Comparison of ENCODE assay signal across 12 mouse cellular contexts in the genomic region with DNA sequence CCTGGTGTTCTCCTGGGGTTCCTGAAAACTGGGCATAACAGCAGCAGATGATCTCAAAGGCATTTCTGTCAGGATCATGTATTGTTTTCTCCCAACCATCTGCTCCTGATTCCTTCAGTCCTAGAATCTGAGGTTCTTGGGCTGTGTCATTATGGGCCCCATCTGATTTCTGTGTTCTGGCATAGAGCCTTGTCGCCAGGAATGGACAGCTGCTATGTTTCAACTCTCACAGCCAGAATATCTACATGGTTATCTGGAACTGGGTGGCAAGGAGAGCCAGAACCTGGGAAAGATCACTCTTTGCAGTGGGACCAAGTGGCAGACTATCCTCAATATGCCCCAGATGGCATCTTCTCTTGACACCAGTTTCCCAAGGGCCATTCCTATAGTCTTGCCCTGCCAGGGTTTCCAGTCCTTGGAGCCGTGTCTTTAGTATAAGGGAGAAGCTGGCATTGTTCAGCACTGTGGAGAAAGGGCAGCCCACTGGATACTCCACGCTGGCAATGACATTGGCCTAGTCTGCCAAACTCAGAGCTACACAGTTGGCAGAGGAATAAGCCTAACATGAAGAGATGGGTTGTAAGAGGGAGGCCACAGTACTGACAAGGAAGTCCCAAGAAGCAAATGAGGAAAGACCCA. TPM values are rescaled to one million over a fixed set of nuclear protein-coding genes. Genes with fewer than 3 reads are reported as not detected.
DNase-seq lines count a peak whose midpoint lies in the region; ATAC-seq and TF ChIP-seq lines count a peak whose summit lies in the region.
"Had no signal": no experiment of that assay in that cellular context is flagged by ENCODE, and none has a peak within 500 bp of the region (broad histone marks: within the 10 kb centered on the region; RNA-seq: fewer than 3 reads in every experiment).

No protein-coding gene starts in this region.

- no peaks in the 10 kb centered on the region for H3K9me3 ChIP-seq in liver, embryonic 14.5 days (ENCODE audit: control insufficient read depth, low read length)
- no peaks in the 10 kb centered on the region for H3K9me3 ChIP-seq in liver, postnatal 0 days (ENCODE audit: low read length)
- H3K9me3 ChIP-seq: liver, embryonic 13.5 days had no signal

- no peak overlapping the region for H3K4me2 ChIP-seq in liver, embryonic 14.5 days (ENCODE audit: low read depth)
- H3K4me2 ChIP-seq in liver, postnatal 0 days (ENCODE audit: low read depth, low read length) = no peak overlapping the region
- H3K4me2 ChIP-seq: liver, embryonic 13.5 days had no signal

- peaks cover 3% of the 10 kb centered on the region in 2 experiments; a peak in 3 of 4 replicates for H3K4me1 ChIP-seq in liver, embryonic 14.5 days (replicated peaks; ENCODE audit: control insufficient read depth in 2 of 2, insufficient read depth in 2 of 2, low read length in 1 of 2)
- H3K4me1 ChIP-seq in liver, postnatal 0 days (ENCODE audit: insufficient read depth) = no peaks in the 10 kb centered on the region

- H3K27me3 ChIP-seq in liver, embryonic 14.5 days (ENCODE audit: control insufficient read depth, insufficient read depth, low read length) = no peaks in the 10 kb centered on the region
- H3K27me3 ChIP-seq in liver, postnatal 0 days (ENCODE audit: insufficient read depth, low read length) = no peaks in the 10 kb centered on the region
- H3K27me3 ChIP-seq: liver, embryonic 13.5 days had no signal

- no peak for TF ChIP-seq EP300 in liver, embryonic 14.5 days (IDR thresholded peaks at IDR 0.05; ENCODE audit: low read depth)
- TF ChIP-seq EP300 in liver, postnatal 0 days (IDR thresholded peaks at IDR 0.05; ENCODE audit: low read depth) = no peak

- TF ChIP-seq CTCF in liver, embryonic 14.5 days (IDR thresholded peaks at IDR 0.05; ENCODE audit: low read depth) = no peak
- no peak for TF ChIP-seq CTCF in liver, postnatal 0 days (IDR thresholded peaks at IDR 0.05; ENCODE audit: low read depth)

- DNase-seq in adrenal gland, adult 8-10 months = peak; percentile 30
- DNase-seq in adrenal gland, adult 18-20 months (ENCODE audit: low spot score in 2 of 2) = no peak
- DNase-seq in liver, embryonic 14.5 days (ENCODE audit: low read depth in 3 of 3, low spot score in 3 of 3) = no peak
- DNase-seq in liver, postnatal 0 days = no peak
- peak; percentile 80 to 81 for DNase-seq in cerebellum, postnatal 14 days
- DNase-seq in lung, postnatal 25 days (ENCODE audit: low spot score) = peak; percentile 31
- no peak for DNase-seq in right cerebral cortex, postnatal 36 days (ENCODE audit: low spot score in 2 of 2)
- no peak for DNase-seq in thymus, postnatal 4 days
- DNase-seq: kidney, adult 18-20 months; liver, embryonic 13.5 days had no signal

- no peak overlapping the region for H3K4me3 ChIP-seq in liver, embryonic 14.5 days (ENCODE audit: insufficient read depth in 1 of 2, low read depth in 2 of 2, low read length in 2 of 2)
- H3K4me3 ChIP-seq in liver, postnatal 0 days (ENCODE audit: low read depth, low read length) = no peak overlapping the region
- H3K4me3 ChIP-seq: liver, embryonic 13.5 days had no signal

- ATAC-seq in liver, embryonic 14.5 days (ENCODE audit: insufficient read depth) = 0 out of 2 replicates have a peak, but pooled peaks have one; percentile 4
- ATAC-seq in liver, postnatal 0 days = no peak

- no peak overlapping the region for H3K27ac ChIP-seq in liver, embryonic 14.5 days
- H3K27ac ChIP-seq in liver, postnatal 0 days (ENCODE audit: low read depth) = no peak overlapping the region
- H3K27ac ChIP-seq: liver, embryonic 13.5 days had no signal

- H3K36me3 ChIP-seq in liver, embryonic 14.5 days (replicated peaks; ENCODE audit: control insufficient read depth, insufficient read depth, low read depth) = no peaks in the 10 kb centered on the region
- peaks cover 28% of the 10 kb centered on the region for H3K36me3 ChIP-seq in liver, postnatal 0 days (replicated peaks; ENCODE audit: insufficient read depth, low read length)

- no peak overlapping the region for H3K9ac ChIP-seq in liver, embryonic 14.5 days (replicated peaks)
- H3K9ac ChIP-seq in liver, postnatal 0 days (replicated peaks) = no peak overlapping the region
- H3K9ac ChIP-seq: liver, embryonic 13.5 days had no signal

- WGBS in liver, embryonic 14.5 days (ENCODE audit: insufficient replicate concordance) = 71% methylated on average over 3 of the region's 3 CpGs
- WGBS in liver, postnatal 0 days (ENCODE audit: insufficient replicate concordance) = 82% methylated on average over 3 of the region's 3 CpGs

RNA-seq across cellular contexts. Expression of a gene that starts 13.5 kb away (rescaled TPM):
- 10 to 100 TPM; 26.3 to 38.3 (median 29.6) TPM for total RNA-seq in adrenal gland, adult 8-10 months (2022)
- 10 to 100 TPM; 25.2 to 29.0 TPM for total RNA-seq in adrenal gland, adult 18-20 months (2021)
- 2.9 and 3.1 TPM in 2 replicates for polyA plus RNA-seq in liver, embryonic 14.5 days (2012; rRNA removed)
- polyA plus RNA-seq in liver, embryonic 14.5 days (2014; fragmentation: Nextera tagmentation; extraction: Ambion mirVana) = 4.0 and 5.2 TPM in 2 replicates
- 7.1 and 9.1 TPM in 2 replicates for polyA plus RNA-seq in liver, postnatal 0 days (2015; fragmentation: Nextera tagmentation; extraction: Ambion mirVana)

RNA-seq across cellular contexts. Expression of a gene that starts 35.4 kb away (rescaled TPM):
- 10 to 100 TPM; 20.6 to 32.3 (median 22.0) TPM for total RNA-seq in adrenal gland, adult 8-10 months (2022)
- total RNA-seq in adrenal gland, adult 18-20 months (2021) = 10 to 100 TPM; 12.5 to 13.5 TPM
- polyA plus RNA-seq in liver, embryonic 14.5 days (2012; rRNA removed) = 6.0 and 7.8 TPM in 2 replicates
- 10.7 and 11.6 TPM in 2 replicates for polyA plus RNA-seq in liver, embryonic 14.5 days (2014; fragmentation: Nextera tagmentation; extraction: Ambion mirVana)
- polyA plus RNA-seq in liver, postnatal 0 days (2015; fragmentation: Nextera tagmentation; extraction: Ambion mirVana) = 9.7 and 9.8 TPM in 2 replicates

RNA-seq across cellular contexts. Expression of a gene that starts 45.1 kb away (rescaled TPM):
- total RNA-seq in adrenal gland, adult 8-10 months (2022) = not detected
- total RNA-seq in adrenal gland, adult 18-20 months (2021) = not detected
- not detected in 2 replicates for polyA plus RNA-seq in liver, embryonic 14.5 days (2012; rRNA removed)
- polyA plus RNA-seq in liver, embryonic 14.5 days (2014; fragmentation: Nextera tagmentation; extraction: Ambion mirVana) = not detected in 2 replicates
- polyA plus RNA-seq in liver, postnatal 0 days (2015; fragmentation: Nextera tagmentation; extraction: Ambion mirVana) = not detected in 2 replicates
- total RNA-seq: granulocyte monocyte progenitor cell, adult 5-6 weeks; MEL had no signal
- polyA plus RNA-seq: liver, embryonic 13.5 days had no signal

Comparison
In these comparisons a context has a peak if more than half of its experiments do, and no peak if none do; other contexts are left out.
1. DNase-seq: peak in adrenal gland, adult 8-10 months (single experiment), cerebellum, postnatal 14 days (2 of 2) and lung, postnatal 25 days (single experiment); none in adrenal gland, adult 18-20 months (0 of 2), liver, embryonic 14.5 days (0 of 3), liver, postnatal 0 days (single experiment), right cerebral cortex, postnatal 36 days (0 of 2) and thymus, postnatal 4 days (single experiment).